Mouse (Mus musculus) spleen, adult 2 months (tissue): ENCODE results near the gene Fam98b. TPM values are rescaled to one million over a fixed set of nuclear protein-coding genes. Genes with fewer than 3 reads are reported as not detected.
A peak's percentile ranks its signal among the peaks of the same experiment; 100 is the strongest.

Source experiments
- DNase-seq, 2 experiments: peaks; one replicate each; pipeline versions ENCODE4 v3.0.0 to v3.0.0-alpha.2; 2012 to 2021; ENCODE audit warnings: low spot score in 2 of 2, low read depth in 1 of 2
- H3K27ac ChIP-seq: fragments of 200-500 bp; 2 replicates; pipeline ENCODE4 v1.5.1; 2012; ENCODE audit warnings: low read length, inconsistent platforms; ENCODE audit not compliant: insufficient read depth
- H3K27me3 ChIP-seq: fragments of 200-500 bp; 2 replicates; pipeline ENCODE4 v1.6.1; 2012; ENCODE audit warnings: mild to moderate bottlenecking, moderate library complexity, low read length, inconsistent platforms; ENCODE audit not compliant: control insufficient read depth, insufficient read depth
- H3K36me3 ChIP-seq: fragments of 200-500 bp; 2 replicates; pipeline ENCODE4 v1.6.1; 2012; ENCODE audit warnings: mild to moderate bottlenecking, low read length, inconsistent platforms; ENCODE audit not compliant: control insufficient read depth, insufficient read depth
- H3K4me1 ChIP-seq: fragments of 200-500 bp; 2 replicates; pipeline ENCODE4 v1.6.1; 2011; ENCODE audit warnings: inconsistent platforms; ENCODE audit not compliant: control insufficient read depth, insufficient read depth, insufficient read length
- H3K4me3 ChIP-seq: fragments of 200-500 bp; 2 replicates; pipeline ENCODE4 v1.5.1; 2011; ENCODE audit warnings: mild to moderate bottlenecking, inconsistent platforms; ENCODE audit not compliant: insufficient read depth, insufficient read length; ENCODE audit errors: extremely low read depth
- CTCF ChIP-seq: fragments of 200-500 bp; IDR thresholded peaks from 2 replicates; pipeline ENCODE4 v1.5.1; 2011; ENCODE audit warnings: mild to moderate bottlenecking, inconsistent platforms; ENCODE audit not compliant: insufficient read depth, insufficient read length, insufficient replicate concordance; ENCODE audit errors: extremely low read depth
- POLR2A ChIP-seq: fragments of 200-500 bp; IDR thresholded peaks from 2 replicates; pipeline ENCODE4 v1.6.1; 2011; ENCODE audit warnings: low read depth, low read length, inconsistent platforms
- WGBS: fragments of 180-500 bp; shearing (Covaris S2); methylation state at CpG from one replicate; pipeline ENCODE4 v1.1.7; 2018; 5-methylcytosine and 5-hydroxymethylcytosine counted together
- polyA plus RNA-seq: library from polyadenylated mRNA; depleted of rRNA; stranded (reverse); fragments of >200 nt; gene quantifications from 2 replicates; pipeline ENCODE4 v1.2.3, GENCODE M21; 2012; rRNA removed

Gene Fam98b
- polyA plus RNA-seq: 3.3 and 4.0 TPM in 2 replicates

DNA sequence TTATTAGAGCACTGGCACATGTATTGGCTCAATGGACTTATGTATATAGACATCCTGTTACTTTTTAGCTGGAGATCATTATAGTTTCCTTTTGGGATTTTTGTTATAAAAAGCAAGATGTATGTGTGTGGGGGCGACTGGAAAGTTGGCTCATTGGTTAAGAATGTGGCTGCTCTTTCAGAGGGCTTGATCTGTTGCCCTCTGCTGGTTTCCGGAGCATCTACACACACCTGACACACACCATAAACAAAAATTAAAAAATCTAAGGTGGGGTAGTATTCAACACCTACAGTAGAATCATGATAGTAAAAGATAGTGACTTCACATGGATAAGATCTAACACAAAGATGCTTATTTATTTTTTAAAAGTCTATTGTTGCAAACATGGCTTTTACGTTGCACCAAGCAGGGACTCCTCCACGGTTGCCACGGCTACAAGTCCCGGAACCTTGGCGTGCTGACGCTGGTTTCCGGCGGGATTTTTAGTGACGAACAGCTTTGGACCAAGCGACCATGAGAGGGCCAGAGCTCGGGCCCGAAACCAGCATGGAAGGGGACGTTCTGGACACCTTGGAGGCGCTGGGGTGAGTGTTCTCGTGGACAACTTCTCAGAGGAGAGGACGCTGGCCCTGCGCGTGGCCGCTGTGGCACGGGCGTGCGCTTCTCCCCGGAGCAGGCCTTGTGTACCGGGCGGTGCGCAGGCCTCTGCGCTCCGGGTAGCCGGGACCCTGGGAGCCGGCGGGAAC is at the start of gene Fam98b:
Gene Fam98b (plus strand): TSS at position 485 of the 746 bp plus-strand sequence.
- 0 out of 2 replicates have a peak, but pooled peaks have one; percentile 7 for TF ChIP-seq POLR2A
- peak; percentile 27; the same call in 1 of the 2 replicates for TF ChIP-seq CTCF
- peak; percentile 82 to 86 for DNase-seq
- H3K27me3 ChIP-seq: no peaks in the 10 kb centered on the region
- H3K4me1 ChIP-seq: no peaks in the 10 kb centered on the region
- peak within 1 kb of the TSS; percentile 81 for H3K27ac ChIP-seq
- 1% methylated on average over 33 of the region's 33 CpGs for WGBS
- peak within 1 kb of the TSS; percentile 96 for H3K4me3 ChIP-seq
- no peaks in the 10 kb centered on the region for H3K36me3 ChIP-seq

DNA sequence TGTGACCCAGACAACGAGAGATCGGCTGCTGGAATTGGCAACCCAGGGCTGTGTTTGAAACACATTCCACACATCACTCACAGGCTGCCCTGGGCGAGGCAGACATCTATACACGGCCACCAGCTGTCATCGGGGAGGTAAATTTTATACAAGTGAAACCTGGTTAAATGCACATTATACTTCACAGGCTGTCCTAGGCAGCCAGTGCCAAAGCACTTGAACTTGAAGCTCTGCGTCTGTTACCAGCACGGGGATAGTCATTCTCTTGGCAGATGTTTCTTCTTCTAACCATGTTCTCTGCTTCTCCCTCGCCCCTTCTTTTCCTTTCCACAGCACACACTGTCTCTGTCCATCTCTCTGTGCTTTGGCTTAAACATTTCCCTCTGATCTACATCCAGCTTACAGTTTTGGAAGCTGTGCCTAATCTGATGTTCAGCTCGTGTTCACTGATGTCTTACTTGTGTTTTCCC is 48.6 kb upstream of the Fam98b start:
- no peak for DNase-seq
- no peak overlapping the region for H3K4me3 ChIP-seq
- H3K27ac ChIP-seq: no peak overlapping the region
- H3K27me3 ChIP-seq: no peaks in the 10 kb centered on the region
- H3K36me3 ChIP-seq: no peaks in the 10 kb centered on the region
- H3K4me1 ChIP-seq: no peaks in the 10 kb centered on the region
- 88% methylated on average over 9 of the region's 9 CpGs for WGBS
- TF ChIP-seq POLR2A (no peak), CTCF (no peak)

DNA sequence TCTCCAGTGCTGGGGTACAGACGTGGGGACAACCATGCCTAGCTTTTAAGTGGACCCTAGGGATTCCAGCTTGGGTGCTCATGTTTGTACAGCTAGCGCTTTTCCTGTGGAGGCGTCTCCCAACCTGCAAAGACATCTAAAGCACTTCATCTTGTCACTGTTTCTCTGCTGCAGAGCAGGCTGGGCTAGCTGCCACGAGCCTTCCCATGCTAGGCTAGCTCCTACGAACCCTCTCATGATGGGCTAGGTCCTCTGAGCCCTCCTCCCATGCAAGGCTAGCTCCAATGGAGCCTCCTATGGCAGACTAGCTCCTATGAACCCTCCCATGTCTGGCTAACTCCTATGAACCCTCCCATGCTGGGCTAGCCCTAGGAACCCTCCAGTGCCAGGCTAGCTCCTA is 46.2 kb upstream of the Fam98b start:
- Histone ChIP-seq H3K4me3 (no peak overlapping the region), H3K27me3 (no peaks in the 10 kb centered on the region), H3K36me3 (no peaks in the 10 kb centered on the region), H3K27ac (no peak overlapping the region), H3K4me1 (no peaks in the 10 kb centered on the region)
- 59% methylated on average over 5 of the region's 5 CpGs for WGBS
- TF ChIP-seq CTCF (no peak), POLR2A (no peak)
- no peak for DNase-seq

DNA sequence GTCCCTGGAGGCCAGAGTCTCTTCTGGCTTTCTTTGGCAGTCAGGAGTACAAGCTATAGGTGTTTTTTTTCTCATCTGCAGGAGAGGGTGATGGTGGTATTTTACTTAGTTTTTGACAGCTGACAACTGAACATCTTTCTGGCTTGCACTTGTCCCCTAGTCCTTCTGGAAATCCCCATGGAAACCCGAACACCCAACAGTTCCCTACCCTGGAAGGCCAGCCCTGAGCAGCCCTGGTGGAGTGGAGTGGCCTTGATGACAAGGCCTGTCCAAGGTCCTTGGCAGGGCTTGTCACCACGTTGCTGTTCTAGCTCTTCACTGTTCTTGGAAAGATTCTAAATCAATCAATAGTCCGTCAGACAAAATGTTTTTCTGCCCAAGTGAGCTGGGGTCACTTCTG is 45.0 kb upstream of the Fam98b start:
- Histone ChIP-seq H3K27me3 (no peaks in the 10 kb centered on the region), H3K4me3 (no peak overlapping the region), H3K36me3 (no peaks in the 10 kb centered on the region), H3K4me1 (no peaks in the 10 kb centered on the region), H3K27ac (no peak overlapping the region)
- 69% methylated on average over 3 of the region's 3 CpGs for WGBS
- no peak for DNase-seq
- no peak for TF ChIP-seq CTCF
- TF ChIP-seq POLR2A: no peak

DNA sequence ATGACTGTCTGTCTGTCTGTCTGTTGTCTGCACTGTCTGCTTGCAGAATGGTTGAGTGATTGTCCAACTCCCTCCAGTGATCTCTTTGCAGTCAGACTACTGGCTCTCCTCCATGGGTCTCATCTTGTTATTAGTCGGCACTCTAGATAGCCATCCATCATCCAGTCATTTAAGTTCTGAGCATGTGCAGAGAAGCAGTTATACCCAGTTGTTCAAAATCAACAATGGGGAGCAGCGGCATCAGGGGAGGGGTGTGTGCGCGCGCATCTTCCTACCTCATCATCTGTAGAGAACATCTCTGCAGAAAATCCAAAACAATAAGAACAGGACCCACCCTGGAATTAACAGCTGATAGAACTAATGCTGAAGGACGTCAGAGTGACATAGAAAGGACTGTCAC is 44.5 kb upstream of the Fam98b start:
- WGBS: 91% methylated on average over 6 of the region's 6 CpGs
- no peak overlapping the region for H3K4me3 ChIP-seq
- no peak overlapping the region for H3K27ac ChIP-seq
- DNase-seq: no peak
- H3K27me3 ChIP-seq: no peaks in the 10 kb centered on the region
- TF ChIP-seq CTCF (no peak), POLR2A (no peak)
- no peaks in the 10 kb centered on the region for H3K36me3 ChIP-seq
- no peaks in the 10 kb centered on the region for H3K4me1 ChIP-seq

DNA sequence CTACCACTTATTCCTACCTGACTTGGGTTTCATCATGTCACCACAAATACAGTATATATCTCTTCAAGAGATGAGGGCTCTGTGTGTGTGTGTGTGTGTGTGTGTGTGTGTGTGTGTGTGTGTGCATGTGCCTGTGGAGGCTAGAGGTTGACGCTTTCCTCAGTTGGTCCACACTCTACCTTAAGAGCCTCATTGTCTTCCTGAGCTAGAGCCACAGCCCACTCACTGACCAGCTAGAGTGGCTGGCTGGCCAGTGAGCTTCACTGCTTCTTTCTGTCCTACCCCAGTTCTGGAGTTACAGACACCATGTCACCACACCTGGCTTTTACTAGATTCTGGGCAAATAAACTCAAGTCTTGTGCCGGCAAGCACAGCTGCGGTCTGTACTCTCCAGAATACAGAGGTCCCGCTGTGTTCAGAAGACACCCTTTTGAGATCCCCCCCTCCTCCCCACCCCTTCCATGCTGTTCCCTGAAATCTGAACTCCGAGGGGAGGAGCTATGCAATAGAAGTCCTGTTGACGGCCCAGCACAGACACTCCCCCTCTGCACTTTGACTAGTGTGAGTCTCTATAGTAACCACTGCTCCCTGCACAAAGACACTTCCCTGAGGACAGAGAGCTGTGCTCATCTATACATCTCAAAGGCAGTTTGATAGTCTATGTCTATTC is 39.0 kb upstream of the Fam98b start:
- WGBS: 25% methylated on average over 6 of the region's 6 CpGs
- DNase-seq: no peak
- H3K4me1 ChIP-seq: no peaks in the 10 kb centered on the region
- H3K27me3 ChIP-seq: no peaks in the 10 kb centered on the region
- H3K36me3 ChIP-seq: no peaks in the 10 kb centered on the region
- H3K4me3 ChIP-seq: no peak overlapping the region
- TF ChIP-seq POLR2A: no peak
- TF ChIP-seq CTCF: no peak
- H3K27ac ChIP-seq: no peak overlapping the region

DNA sequence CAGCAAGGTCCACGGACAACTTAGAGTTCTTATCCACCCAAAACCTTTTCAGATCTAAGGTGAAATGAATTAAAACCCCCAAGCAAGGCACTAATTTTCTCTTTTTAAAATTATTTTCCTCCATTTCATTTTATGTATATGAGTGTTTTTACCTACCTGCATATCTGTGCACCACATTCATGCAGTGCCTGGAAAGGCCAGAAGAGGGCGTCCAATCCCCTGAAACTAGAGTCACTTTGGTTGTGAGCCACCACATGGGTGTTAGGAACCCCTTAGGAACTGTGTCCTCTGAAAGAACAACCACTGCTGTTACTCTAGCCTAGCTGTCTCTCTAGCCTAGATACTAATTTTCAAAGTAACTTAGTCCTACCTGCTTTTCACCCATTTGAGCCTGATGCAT is 33.4 kb upstream of the Fam98b start:
- Histone ChIP-seq H3K36me3 (no peaks in the 10 kb centered on the region), H3K27ac (no peak overlapping the region), H3K27me3 (no peaks in the 10 kb centered on the region), H3K4me3 (no peak overlapping the region), H3K4me1 (no peaks in the 10 kb centered on the region)
- WGBS: 62% methylated on average over 2 of the region's 2 CpGs
- DNase-seq: no peak
- TF ChIP-seq POLR2A (no peak), CTCF (no peak)
